Mouse (Mus musculus): ENCODE results near the gene Prkar2a.

The Prkar2a gene

GRCm38 (mm10) chr9:108752142-108752920, 63.2 kb downstream of the Prkar2a start:
- no peak for DNase-seq

GRCm38 (mm10) chr9:108753326-108753725, 64.2 kb downstream of the Prkar2a start:
- DNase-seq, result peak; percentile 56 to 59

GRCm38 (mm10) chr9:108753976-108754375, 64.9 kb downstream of the Prkar2a start:
- DNase-seq, result no peak

GRCm38 (mm10) chr9:108754423-108754822, 65.3 kb downstream of the Prkar2a start:
- no peak for DNase-seq

- no peak for DNase-seq
These were observed 68.3 kb downstream of the Prkar2a start for GRCm38 (mm10) chr9:108757406-108757805.

- no peak for DNase-seq
These were observed 70.0 kb downstream of the Prkar2a start for GRCm38 (mm10) chr9:108759121-108759520.

- peak; percentile 28 to 60 for DNase-seq
These were observed 70.7 kb downstream of the Prkar2a start for GRCm38 (mm10) chr9:108759805-108760204.

GRCm38 (mm10) chr9:108761561-108761960, 72.4 kb downstream of the Prkar2a start:
- no peak for DNase-seq

- no peak for DNase-seq
These were observed 75.9 kb downstream of the Prkar2a start for GRCm38 (mm10) chr9:108764971-108765370.

GRCm38 (mm10) chr9:108776614-108777013, 87.5 kb downstream of the Prkar2a start:
- DNase-seq, result no peak

- no peak for DNase-seq
These were observed 88.2 kb downstream of the Prkar2a start for GRCm38 (mm10) chr9:108777276-108777675.

GRCm38 (mm10) chr9:108780959-108781358, 91.8 kb downstream of the Prkar2a start:
- no peak for DNase-seq

GRCm38 (mm10) chr9:108781891-108782290, 92.8 kb downstream of the Prkar2a start:
- DNase-seq, result no peak

- no peak for DNase-seq
These were observed 93.9 kb downstream of the Prkar2a start for GRCm38 (mm10) chr9:108782836-108783547.

- DNase-seq, result peak; percentile 96 to 98
These were observed 94.7 kb downstream of the Prkar2a start, which contains the start of gene Ip6k2 for GRCm38 (mm10) chr9:108783548-108784463. Gene Ip6k2, plus strand, starts transcription at chr9:108783796.

- DNase-seq, result no peak
These were observed 96.3 kb downstream of the Prkar2a start for GRCm38 (mm10) chr9:108785416-108785815.

GRCm38 (mm10) chr9:108786494-108786893, 97.4 kb downstream of the Prkar2a start:
- DNase-seq, result peak in 1 of 2 experiments; percentile 44

- no peak for DNase-seq
These were observed 98.0 kb downstream of the Prkar2a start for GRCm38 (mm10) chr9:108787080-108787479.

GRCm38 (mm10) chr9:108788713-108789112, 99.6 kb downstream of the Prkar2a start:
- no peak for DNase-seq

- DNase-seq, result no peak
These were observed 103.2 kb downstream of the Prkar2a start for GRCm38 (mm10) chr9:108792307-108792706.

GRCm38 (mm10) chr9:108792730-108793129, 103.6 kb downstream of the Prkar2a start:
- no peak for DNase-seq

- DNase-seq, result no peak
These were observed 106.2 kb downstream of the Prkar2a start for GRCm38 (mm10) chr9:108795281-108795680.

GRCm38 (mm10) chr9:108795762-108796161, 106.6 kb downstream of the Prkar2a start:
- peak; percentile 86 to 91 for DNase-seq
